Mouse (Mus musculus) forebrain, embryonic 15.5 days (tissue): ENCODE measurements around the gene Acacb. TPM values are rescaled to one million over a fixed set of nuclear protein-coding genes. Genes with fewer than 3 reads are reported as not detected.

Source experiments
- ATAC-seq: fragments of 200-750 bp; cut with Nextera tagmentation; replicated peaks from 2 replicates; pipeline ENCODE4 v1.8.0; 2017; ENCODE audit warnings: mild to moderate bottlenecking, moderate TSS enrichment, moderate library complexity
- H3K27ac ChIP-seq: fragments of 300-500 bp; sonication (generic); replicated peaks from 2 replicates; pipeline ENCODE4 v1.5.1; 2015; ENCODE audit warnings: mild to moderate bottlenecking, inconsistent platforms
- H3K27me3 ChIP-seq: fragments of 300-500 bp; sonication (generic); 2 replicates; pipeline ENCODE4 v1.6.1; 2015; ENCODE audit warnings: inconsistent platforms
- H3K36me3 ChIP-seq: fragments of 300-500 bp; sonication (generic); 2 replicates; pipeline ENCODE4 v1.6.1; 2015; ENCODE audit warnings: mild to moderate bottlenecking, inconsistent platforms
- H3K4me1 ChIP-seq: fragments of 300-500 bp; sonication (generic); 2 replicates; pipeline ENCODE4 v1.6.1; 2015; ENCODE audit warnings: inconsistent platforms
- H3K4me2 ChIP-seq: fragments of 300-500 bp; sonication (generic); replicated peaks from 2 replicates; pipeline ENCODE4 v1.6.1; 2015; ENCODE audit warnings: mild to moderate bottlenecking, inconsistent platforms
- H3K4me3 ChIP-seq: fragments of 300-500 bp; sonication (generic); 2 replicates; pipeline ENCODE4 v1.5.1; 2015; ENCODE audit warnings: mild to moderate bottlenecking, inconsistent platforms
- H3K9ac ChIP-seq: fragments of 300-500 bp; sonication (generic); replicated peaks from 2 replicates; pipeline ENCODE4 v1.6.1; 2015; ENCODE audit warnings: mild to moderate bottlenecking, inconsistent platforms
- H3K9me3 ChIP-seq: fragments of 300-500 bp; sonication (generic); 2 replicates; pipeline ENCODE4 v1.6.1; 2016; ENCODE audit warnings: inconsistent platforms
- WGBS: fragments of 180-500 bp; shearing (Covaris S2); methylation state at CpG from one replicate; pipeline ENCODE4 v1.1.7; 2015; ENCODE audit warnings: mixed read lengths; 5-methylcytosine and 5-hydroxymethylcytosine counted together
- polyA plus RNA-seq: library from polyadenylated mRNA; unstranded; fragments of >200 nt; fragmentation: Nextera tagmentation; extraction: Ambion mirVana; gene quantifications from 2 replicates; pipeline ENCODE4 v1.2.1, GENCODE M21; 2015

The Acacb gene
- polyA plus RNA-seq, 1 experiment from 2014 or later, result 3.0 TPM

GRCm38 (mm10) chr5:114138277-114139164 is 7.8 kb upstream of the Acacb start:
- Histone ChIP-seq H3K27ac (peak overlapping the region; percentile 80), H3K4me1 (peaks cover 23% of the 10 kb centered on the region), H3K9ac (no peak overlapping the region), H3K27me3 (no peaks in the 10 kb centered on the region), H3K4me3 (no peak overlapping the region), H3K36me3 (no peaks in the 10 kb centered on the region), H3K9me3 (no peaks in the 10 kb centered on the region), H3K4me2 (peak overlapping the region; percentile 12; the same call in 1 of the 2 replicates)
- peak; percentile 57; the same call in 1 of the 2 replicates for ATAC-seq
- 57% methylated on average over 21 of the region's 21 CpGs for WGBS

DNA sequence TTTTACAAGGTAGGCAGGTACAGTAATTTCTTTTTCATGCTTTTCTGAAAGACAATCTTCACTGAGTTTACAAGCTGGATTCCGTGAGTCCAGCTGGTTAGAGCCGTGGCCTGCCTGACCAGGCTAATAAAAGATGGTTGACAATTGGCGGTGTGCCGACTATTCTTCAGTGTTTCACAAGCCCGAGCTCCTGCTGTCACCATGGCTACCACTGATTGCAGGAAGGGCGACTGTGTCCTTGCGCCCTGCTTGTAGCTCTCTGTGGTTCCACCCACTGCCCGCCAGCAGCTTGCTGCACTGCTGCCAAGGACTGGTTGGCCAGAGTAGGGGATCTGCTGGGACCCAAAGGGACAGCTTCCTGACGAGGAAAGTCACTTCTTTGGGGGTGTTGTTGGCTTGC is 7.2 kb upstream of the Acacb start:
- no peak overlapping the region for H3K9ac ChIP-seq
- peak; percentile 80 for ATAC-seq
- H3K9me3 ChIP-seq, result no peaks in the 10 kb centered on the region
- 0 out of 2 replicates have a peak overlapping the region, but pooled peaks have one; percentile 12 for H3K4me2 ChIP-seq
- no peaks in the 10 kb centered on the region for H3K27me3 ChIP-seq
- H3K36me3 ChIP-seq, result no peaks in the 10 kb centered on the region
- peaks cover 23% of the 10 kb centered on the region for H3K4me1 ChIP-seq
- 7% methylated on average over 9 of the region's 9 CpGs for WGBS
- H3K4me3 ChIP-seq, result no peak overlapping the region
- H3K27ac ChIP-seq, result peak overlapping the region; percentile 80

- no peaks in the 10 kb centered on the region for H3K27me3 ChIP-seq
- no peak overlapping the region for H3K4me2 ChIP-seq
- H3K27ac ChIP-seq, result no peak overlapping the region
- no peak overlapping the region for H3K9ac ChIP-seq
- H3K9me3 ChIP-seq, result no peaks in the 10 kb centered on the region
- H3K36me3 ChIP-seq, result no peaks in the 10 kb centered on the region
- no peak overlapping the region for H3K4me3 ChIP-seq
- H3K4me1 ChIP-seq, result no peaks in the 10 kb centered on the region
- 87% methylated on average over 14 of the region's 14 CpGs for WGBS
- no peak for ATAC-seq
Observed at GRCm38 (mm10) chr5:114147043-114147972, 973 bp downstream of the Acacb start.

GRCm38 (mm10) chr5:114152359-114153092 is 6.2 kb downstream of the Acacb start:
- Histone ChIP-seq H3K9me3 (no peaks in the 10 kb centered on the region), H3K27ac (no peak overlapping the region), H3K4me1 (no peaks in the 10 kb centered on the region), H3K9ac (no peak overlapping the region), H3K36me3 (no peaks in the 10 kb centered on the region), H3K4me2 (no peak overlapping the region), H3K4me3 (no peak overlapping the region), H3K27me3 (no peaks in the 10 kb centered on the region)
- WGBS, result 90% methylated on average over 12 of the region's 12 CpGs
- no peak for ATAC-seq

- H3K27ac ChIP-seq, result no peak overlapping the region
- peak overlapping the region; percentile 27; the same call in 1 of the 2 replicates for H3K4me3 ChIP-seq
- peak overlapping the region; percentile 27 for H3K4me2 ChIP-seq
- H3K36me3 ChIP-seq, result no peaks in the 10 kb centered on the region
- WGBS, result 3% methylated on average over 12 of the region's 12 CpGs
- no peaks in the 10 kb centered on the region for H3K4me1 ChIP-seq
- no peak for ATAC-seq
- no peaks in the 10 kb centered on the region for H3K9me3 ChIP-seq
- no peaks in the 10 kb centered on the region for H3K27me3 ChIP-seq
- no peak overlapping the region for H3K9ac ChIP-seq
Observed at GRCm38 (mm10) chr5:114153490-114153889, 7.2 kb downstream of the Acacb start.

DNA sequence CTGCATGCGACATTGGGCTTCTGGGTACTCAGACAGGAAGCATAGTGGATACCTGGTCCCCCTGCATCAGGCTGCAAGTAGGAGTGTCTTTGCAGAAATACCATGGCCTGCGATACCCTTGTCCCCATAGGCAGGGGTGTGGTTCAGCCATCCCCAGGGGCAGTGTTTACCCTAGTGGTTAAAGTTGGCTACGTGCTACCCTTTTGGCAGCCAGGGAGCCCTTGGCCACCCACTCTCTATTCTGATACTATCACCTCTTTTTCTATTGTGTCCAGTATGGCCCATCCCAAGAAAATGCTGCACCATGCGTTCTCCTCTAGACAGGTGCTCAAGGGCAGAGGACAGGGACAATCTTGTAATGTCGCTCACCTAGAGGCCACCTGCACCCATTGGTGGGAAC is 8.4 kb downstream of the Acacb start:
- no peaks in the 10 kb centered on the region for H3K9me3 ChIP-seq
- ATAC-seq, result no peak
- WGBS, result 84% methylated on average over 5 of the region's 5 CpGs
- H3K4me2 ChIP-seq, result no peak overlapping the region
- no peaks in the 10 kb centered on the region for H3K36me3 ChIP-seq
- no peaks in the 10 kb centered on the region for H3K27me3 ChIP-seq
- no peak overlapping the region for H3K9ac ChIP-seq
- H3K4me3 ChIP-seq, result no peak overlapping the region
- no peaks in the 10 kb centered on the region for H3K4me1 ChIP-seq
- no peak overlapping the region for H3K27ac ChIP-seq

- Histone ChIP-seq H3K27me3 (no peaks in the 10 kb centered on the region), H3K4me3 (no peak overlapping the region)
Observed at GRCm38 (mm10) chr5:114155168-114155933, 9.0 kb downstream of the Acacb start.

GRCm38 (mm10) chr5:114157236-114157635 is 10.9 kb downstream of the Acacb start:
- no peaks in the 10 kb centered on the region for H3K27me3 ChIP-seq
- H3K4me3 ChIP-seq, result no peak overlapping the region
- no peak for ATAC-seq
- H3K9me3 ChIP-seq, result no peaks in the 10 kb centered on the region
- no peaks in the 10 kb centered on the region for H3K36me3 ChIP-seq
- 53% methylated on average over 7 of the region's 7 CpGs for WGBS
- no peaks in the 10 kb centered on the region for H3K4me1 ChIP-seq
- no peak overlapping the region for H3K9ac ChIP-seq
- H3K27ac ChIP-seq, result no peak overlapping the region
- no peak overlapping the region for H3K4me2 ChIP-seq

More at GRCm38 (mm10) chr5:114155168-114155933, 9.0 kb downstream of the Acacb start:
- Histone ChIP-seq H3K27ac (no peak overlapping the region), H3K4me1 (no peaks in the 10 kb centered on the region), H3K9ac (no peak overlapping the region), H3K4me2 (no peak overlapping the region), H3K9me3 (no peaks in the 10 kb centered on the region), H3K36me3 (no peaks in the 10 kb centered on the region)
- ATAC-seq, result no peak
- 63% methylated on average over 9 of the region's 9 CpGs for WGBS

GRCm38 (mm10) chr5:114161424-114161823 is 15.1 kb downstream of the Acacb start:
- Histone ChIP-seq H3K27me3 (no peaks in the 10 kb centered on the region), H3K27ac (no peak overlapping the region), H3K4me3 (no peak overlapping the region), H3K4me1 (no peaks in the 10 kb centered on the region; the same call in 1 of the 2 replicates), H3K4me2 (no peak overlapping the region), H3K9ac (no peak overlapping the region), H3K9me3 (no peaks in the 10 kb centered on the region), H3K36me3 (no peaks in the 10 kb centered on the region)
- no peak for ATAC-seq
- 83% methylated on average over 6 of the region's 6 CpGs for WGBS

DNA sequence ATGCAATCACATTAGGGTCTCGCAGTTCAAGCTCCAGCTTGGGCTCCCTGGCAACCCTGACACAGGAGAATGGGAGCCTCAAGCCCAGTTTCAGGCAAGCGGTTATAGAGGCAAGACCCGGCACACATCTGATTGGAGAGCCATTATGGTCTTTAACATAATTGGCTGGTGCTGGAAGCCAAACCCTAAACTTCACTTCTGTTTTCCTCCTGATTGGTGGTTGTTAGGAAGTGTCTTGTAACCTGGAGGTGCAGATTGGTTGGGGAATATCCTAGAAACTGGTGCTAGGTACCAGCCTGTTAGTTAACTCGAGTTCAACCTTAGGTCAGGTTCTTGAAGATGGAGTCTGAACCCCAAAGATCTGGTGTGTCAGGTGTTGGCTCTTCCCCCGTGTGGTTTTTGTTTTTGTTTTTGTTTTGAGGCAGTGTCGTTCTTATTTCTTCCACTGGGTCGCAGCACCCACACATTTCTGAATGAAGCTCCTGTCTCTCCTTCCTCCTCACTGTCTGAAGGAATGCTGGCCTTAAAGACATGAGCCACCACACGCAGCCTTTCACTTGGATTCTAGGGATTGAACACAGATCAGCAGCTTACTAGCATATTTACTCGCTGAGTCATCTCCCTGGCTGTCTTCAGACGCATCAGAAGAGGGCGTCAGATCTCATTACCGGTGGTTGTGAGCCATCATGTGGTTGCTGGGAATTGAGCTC is 15.9 kb downstream of the Acacb start:
- no peaks in the 10 kb centered on the region; the same call in 1 of the 2 replicates for H3K4me1 ChIP-seq

More for the DNA sequence above, 15.9 kb downstream of the Acacb start:
- Histone ChIP-seq H3K27me3 (no peaks in the 10 kb centered on the region), H3K9ac (no peak overlapping the region), H3K36me3 (no peaks in the 10 kb centered on the region), H3K4me3 (no peak overlapping the region), H3K27ac (no peak overlapping the region), H3K9me3 (no peaks in the 10 kb centered on the region), H3K4me2 (no peak overlapping the region)
- 56% methylated on average over 12 of the region's 12 CpGs for WGBS
- ATAC-seq, result no peak
